Mouse (Mus musculus) kidney, postnatal 14 days (tissue): ENCODE data around the gene Ssr1.

ENCODE experiments used
- DNase-seq: peaks from one replicate; pipeline ENCODE4 v3.0.0; 2022; ENCODE audit warnings: mixed read lengths

Gene Ssr1

DNA sequence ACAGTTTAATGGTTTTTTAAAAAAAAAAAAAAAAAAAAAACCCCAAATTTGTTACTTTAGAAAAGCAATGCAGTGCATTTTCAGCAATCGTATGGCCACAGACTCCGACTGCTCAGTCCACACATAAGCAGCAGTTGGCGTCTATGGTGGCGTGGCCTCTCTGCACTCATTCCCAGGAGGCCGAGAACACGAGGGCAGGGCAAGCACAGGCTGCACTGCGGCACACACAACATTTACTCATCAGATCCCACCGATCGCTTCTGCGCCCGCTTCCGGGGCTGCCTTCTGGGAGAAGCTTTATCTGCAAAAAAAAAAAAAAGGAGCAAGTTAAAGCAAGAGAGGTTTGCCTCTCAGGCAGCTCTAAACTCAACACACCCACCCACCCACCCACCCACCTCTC is 14.5 kb downstream of the Ssr1 start:
- no peak for DNase-seq

DNA sequence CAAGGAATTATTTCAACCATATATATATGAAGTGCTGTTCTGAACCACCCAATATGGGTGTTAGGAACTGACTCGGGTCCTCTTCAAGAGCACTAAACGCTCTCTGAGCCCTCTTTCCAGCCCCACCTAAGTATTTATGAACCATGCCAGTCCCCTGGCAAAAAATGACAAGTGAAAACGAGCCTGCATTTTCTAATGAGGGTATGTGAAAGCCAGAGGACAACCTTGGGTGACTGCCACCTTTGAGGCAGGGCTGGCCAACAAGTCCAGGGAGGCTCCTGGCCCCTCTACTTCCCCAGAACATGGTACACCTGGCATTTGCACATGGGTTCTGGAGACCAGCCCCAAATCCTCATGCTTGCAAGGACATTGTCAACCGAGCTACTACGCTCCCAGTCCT is 19.3 kb downstream of the Ssr1 start:
- DNase-seq = no peak

DNA sequence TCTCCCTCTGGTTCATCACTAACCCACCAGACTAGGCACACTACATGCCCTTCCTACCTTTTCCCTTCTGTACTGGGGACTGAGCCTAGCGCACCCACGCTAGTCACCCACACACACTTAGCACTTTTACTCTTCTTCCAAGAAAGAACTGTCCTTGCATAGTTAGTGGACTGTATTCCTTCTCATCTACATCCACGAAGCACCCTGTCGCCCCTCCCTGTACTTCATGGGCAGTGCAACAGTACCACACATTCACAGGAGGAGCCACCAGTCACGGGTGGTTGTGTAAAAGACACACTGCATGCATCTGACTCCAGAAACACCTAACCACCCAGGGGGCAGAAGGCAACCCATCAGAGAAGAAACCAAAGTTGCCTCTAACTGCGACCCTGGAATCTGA is 20.0 kb downstream of the Ssr1 start:
- DNase-seq = no peak

DNA sequence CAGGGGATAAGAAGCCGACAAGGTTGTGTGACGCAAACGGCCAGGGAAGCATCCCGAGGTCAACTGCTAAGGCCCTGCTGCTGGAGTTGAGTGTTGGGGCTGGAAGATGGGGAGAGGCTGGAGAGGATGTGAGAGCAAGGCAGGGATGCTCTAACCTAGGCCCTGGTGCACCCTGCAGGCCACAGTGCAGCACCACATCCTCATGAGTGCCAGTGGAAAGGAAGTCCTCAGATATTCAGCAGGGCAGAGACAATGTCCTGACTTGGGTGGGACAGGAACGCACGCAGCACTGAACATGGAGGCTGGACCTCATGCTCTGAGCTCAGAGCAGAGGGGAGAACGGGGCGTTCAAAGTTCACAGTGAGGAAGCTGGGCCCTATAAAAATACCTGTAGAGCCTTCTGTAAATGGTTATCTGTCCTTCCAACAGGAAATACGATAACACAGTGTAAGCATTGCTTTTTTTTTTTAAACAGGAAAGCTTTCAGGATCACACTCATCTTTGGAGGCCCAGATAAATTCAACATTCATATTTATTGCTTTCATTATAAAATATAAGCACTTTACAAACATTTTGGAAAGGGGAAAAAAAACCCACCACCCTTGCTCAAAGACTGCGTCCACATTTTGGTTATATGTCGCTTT is 23.0 kb downstream of the Ssr1 start:
- DNase-seq = no peak

DNA sequence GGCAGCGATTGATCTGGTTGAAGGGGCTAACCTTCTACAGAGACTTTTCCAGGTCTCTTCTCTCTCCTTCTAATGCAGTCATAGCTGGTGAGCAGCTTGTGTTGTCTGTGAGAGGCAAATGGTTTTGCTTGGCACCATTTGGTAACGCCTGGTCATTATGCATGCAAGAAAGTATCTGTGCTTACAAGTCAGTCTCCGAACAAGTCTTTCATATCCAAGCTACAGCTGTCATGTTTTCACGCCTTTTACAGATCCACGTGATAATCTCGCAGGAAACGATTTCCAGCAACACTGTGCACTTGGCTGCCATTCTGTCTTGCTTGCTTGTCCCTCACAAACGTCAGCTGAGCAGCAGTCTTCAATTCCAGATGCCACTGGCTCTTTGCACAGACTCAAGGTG is 24.0 kb downstream of the Ssr1 start:
- no peak for DNase-seq

DNA sequence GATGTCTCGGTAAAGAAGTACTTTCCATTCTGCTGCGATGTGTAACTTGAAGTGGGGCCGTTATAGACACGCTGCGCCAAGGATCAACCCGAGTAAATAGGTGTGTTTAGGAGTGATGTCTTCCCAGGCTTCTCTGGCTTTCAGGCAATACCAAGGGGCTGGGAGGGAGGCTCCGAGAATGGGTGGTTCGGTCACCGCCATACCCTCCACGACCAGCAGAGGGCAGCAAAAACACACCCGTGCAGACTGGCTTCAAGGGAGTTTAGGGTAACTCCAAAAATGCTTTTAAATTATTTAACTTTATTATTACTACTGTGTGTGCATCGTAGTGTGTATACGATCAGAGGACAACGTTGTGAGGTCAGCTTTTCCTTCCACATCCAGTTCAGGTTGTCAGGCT is 24.7 kb downstream of the Ssr1 start:
- peak; percentile 88 for DNase-seq

DNA sequence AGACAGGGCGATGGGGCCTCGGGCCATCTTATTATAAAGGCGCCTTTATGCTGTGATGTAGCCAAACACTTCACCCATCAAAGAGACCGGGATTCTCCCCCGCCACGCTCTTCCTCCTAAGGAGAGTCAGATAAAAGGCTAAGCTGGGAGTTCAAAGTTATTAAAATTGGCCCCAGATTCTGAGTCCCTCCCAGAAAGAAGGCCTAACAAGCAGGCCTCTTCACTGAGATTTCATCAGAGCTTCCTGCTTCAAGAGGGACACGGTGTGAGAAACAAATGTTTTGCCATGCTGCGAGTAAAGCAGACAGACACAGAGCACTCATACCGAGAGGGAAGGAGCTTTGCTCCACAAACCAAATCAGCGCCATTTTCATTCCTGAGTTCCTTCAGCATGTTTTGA is 26.5 kb downstream of the Ssr1 start:
- DNase-seq = no peak

DNA sequence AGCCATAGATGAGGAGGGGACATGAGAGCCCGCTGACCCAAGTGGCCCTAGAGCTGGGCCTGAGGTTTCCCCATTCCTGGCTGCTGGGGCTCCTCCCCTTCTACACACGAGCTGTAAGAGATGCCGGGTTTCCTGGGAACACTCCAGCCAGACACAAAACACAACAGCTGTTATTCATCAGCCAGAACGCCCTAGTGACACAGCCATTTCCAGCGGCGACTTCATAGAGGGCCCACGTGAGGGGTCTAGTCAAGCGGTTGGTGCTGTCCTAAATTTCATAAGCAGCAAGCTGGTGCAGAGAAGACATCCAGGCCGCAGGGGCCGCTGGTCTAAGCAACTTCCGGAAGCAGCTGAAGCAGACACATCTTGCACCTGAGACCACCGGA is 27.0 kb downstream of the Ssr1 start:
- peak; percentile 73 for DNase-seq

DNA sequence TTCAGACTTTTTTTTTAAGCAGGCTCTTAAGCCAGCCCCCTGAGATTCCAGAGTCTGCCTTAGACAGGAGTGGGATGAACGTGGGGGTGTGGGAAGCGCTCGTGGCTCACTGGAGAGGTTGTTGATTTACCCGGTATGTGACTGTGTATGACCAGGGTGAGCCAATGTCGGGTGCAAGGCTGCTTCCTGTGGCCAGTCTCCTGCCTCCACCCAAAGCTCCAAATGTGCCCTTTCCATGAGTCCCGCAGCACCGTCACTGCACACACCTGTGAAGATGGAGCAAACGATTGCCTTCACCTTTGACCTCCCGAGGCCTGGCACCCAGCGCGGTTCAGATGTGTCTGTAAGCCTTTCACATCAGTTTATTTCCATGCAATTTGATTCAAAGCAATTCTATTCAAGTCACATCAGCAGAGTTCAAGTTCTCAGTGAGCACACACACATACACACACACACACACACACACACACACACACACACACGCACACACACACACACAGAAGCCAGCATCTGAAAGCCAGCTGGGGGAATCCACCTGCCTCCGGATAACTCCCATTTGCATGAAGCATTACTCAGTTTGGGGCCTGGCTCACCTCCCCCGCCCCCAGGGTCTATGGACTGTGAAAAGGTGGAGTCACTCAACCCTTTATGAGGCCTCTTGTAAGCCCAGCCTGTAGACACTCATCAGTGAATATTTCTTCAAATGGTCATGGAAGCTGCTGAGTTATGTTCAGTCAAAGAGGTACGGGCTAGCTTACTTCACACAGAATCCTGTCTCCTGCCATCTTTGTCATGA is 27.6 kb downstream of the Ssr1 start:
- DNase-seq = peak; percentile 37

DNA sequence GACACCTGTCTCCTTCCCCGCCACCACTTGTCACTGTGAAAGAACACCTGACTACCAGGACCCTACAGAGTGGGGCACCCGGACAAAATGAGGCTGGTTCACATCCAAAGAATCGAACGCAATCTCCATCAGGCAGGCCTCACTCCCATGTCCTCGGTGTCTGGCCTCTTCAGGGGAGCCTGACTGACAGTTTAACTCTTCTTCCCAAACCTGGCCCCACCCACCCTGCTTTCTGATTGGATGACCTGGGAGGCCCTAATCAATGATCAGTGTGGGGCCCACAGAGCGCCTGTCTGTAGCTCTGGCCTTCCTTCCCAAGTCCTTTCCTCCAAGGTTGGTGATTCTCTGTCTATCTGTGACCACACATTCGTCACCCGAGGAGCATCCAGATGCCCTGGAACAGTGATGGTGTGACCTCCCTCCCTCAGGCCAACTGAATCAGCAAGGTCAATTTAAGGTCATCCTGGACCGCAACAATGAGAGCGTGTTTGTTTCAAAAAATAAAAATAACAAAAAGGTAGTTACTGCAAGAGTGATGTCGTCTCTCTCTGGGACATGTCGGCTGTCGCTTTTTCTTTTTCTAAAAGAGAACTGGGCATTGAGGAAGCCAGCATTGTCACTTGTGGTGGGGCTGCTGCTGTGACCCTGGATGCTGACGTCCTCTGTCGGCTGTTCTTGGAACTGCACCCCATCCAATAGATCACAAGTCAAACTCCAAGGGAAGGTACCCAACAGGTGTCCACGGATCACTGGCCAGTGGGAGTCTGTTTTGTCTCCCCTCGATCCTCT is 28.7 kb downstream of the Ssr1 start:
- DNase-seq = no peak

DNA sequence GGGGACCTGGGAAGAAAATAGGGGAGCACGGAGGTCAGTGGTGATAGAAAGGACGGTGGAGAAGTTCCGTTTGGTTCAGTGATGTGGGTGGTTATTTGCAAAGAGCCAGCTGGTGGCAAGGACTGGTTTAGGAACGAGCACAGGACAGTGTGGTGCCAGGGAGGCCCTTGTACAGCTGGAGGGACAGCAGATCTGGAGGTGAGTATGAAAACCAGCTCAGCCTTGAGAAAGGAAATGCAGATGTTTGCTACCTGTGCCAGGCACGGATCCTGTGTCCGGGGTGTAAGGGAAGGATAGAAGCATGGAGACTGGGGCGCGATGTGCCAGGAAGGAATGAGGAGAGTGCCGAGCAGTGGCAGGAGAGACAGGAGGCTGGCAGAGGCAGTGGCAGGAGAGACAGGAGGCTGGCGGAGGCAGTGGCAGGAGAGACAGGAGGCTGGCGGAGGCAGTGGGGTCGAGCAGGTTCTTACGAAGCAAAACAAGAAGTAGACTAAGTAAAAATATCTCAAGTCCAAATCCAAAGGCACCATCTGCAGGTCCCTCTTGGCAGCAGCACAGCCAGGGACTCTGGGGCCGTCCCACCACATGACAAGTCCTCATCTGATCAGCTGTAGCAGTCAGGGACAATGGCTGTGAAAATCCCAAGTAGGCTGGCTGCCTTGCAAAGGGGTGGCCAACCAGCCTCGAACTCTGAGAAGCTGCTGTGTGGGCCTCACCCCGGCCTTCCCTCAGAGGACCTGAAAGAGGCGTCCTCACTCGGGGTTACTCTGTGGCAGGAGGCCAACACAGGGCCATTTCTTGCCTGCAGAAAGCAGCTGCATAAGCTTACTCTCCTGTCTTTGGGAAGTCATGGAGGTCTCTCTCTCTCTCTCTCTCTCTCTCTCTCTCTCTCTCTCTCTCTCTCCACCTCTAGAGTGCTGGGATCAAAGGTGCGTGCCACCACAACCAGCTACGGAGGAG is 29.6 kb downstream of the Ssr1 start:
- DNase-seq = no peak

DNA sequence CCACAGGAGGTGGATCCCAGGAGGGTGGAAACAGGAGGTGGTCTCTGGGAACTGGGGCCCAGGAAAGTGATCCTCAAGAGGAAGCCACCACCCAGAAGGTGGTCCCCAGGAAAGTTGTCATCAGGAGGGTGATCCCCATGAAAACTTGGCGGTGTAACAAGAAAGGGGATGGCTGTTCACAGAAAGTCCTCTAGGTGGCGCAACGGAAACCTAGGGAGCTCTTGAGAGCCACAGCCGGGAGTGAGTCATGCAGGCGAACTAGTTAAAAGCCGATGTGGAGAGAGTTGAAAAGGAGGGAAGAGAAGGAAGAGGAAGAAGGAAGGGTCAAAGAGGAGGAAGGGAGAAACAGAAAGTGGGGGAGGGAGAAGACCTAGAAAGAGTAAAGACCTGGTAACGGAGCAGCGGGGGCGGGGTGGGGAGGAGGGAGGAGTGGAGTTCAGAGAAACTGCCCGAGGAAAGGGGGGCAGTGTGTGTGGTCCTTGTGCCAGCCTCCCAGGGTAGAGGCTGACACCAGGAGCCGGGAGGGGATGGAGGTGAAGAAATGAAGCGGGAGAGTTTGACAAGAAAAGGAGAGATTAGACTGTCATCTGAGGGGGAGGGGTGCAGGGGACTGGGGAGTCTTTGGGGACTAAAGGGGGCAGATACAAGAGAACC is 30.5 kb downstream of the Ssr1 start:
- DNase-seq = peak; percentile 80

DNA sequence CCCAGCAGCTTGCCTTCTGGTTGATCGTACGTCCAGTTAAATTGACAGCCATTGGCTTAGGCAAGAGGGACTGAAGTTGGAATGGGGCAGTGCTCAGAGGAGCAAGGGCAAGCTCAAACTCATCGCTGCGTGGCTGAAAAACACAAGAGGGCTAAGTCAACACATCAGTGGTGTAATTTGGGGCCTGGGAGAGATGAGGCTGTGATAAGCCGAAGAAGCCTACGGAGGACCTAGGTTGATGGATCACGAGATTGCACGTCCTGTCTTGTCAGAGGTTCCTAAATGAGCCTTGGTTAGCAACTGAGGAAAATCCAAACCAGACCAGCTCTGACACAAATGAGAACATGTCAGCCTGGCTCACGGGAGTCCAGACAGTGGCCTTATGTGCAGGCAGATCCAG is 31.5 kb downstream of the Ssr1 start:
- no peak for DNase-seq

DNA sequence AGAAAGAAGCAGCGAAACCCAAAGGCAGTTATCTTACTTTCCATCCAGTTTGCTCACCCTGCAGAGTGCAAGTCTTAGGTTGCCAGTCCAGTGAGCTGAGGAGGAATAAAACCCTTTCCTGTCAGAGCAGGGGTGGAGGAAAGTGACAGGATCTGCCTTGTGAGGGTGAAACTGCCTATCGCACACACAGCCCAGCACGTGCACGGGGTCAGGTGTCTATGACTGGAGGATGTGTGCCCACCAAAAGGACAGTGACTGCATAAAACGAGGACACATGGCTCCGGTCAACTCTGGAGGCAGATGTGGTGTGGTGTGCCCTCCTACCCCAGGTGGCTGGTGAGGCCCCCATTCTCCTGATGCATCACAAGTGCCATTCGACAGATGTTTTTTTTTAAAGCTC is 34.1 kb downstream of the Ssr1 start:
- no peak for DNase-seq

DNA sequence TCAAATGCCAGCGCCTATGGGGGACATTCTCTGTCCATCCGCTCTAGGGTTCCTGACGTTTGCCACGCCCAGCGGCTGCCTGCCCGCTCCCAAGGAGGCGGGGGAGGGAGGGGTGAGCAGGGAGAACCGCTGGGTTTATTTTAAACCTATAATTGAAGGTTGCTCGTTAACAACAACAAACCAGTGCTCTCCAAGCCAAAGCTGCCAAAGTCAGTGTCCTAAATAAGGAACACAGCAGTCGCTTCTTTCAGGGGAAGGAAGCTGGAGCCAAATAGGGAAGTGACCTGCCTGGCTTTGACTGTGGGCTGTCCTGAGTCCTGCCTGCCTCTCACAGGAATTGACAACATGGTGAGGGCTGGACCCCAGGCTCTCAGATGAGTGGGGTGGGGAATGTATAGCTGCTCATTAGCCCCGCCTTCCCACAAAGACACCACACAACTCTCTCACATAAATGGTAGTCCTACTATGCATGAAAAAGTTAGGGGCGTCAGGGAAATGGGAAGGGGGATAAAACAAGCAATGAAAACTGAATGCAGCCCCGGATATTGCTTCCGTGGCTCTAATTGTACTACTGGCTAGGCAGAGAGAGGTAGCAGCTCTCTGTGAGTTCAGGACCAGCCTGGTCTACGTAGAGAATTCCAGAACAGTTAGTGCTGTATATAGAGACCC is 34.6 kb downstream of the Ssr1 start:
- DNase-seq = no peak

DNA sequence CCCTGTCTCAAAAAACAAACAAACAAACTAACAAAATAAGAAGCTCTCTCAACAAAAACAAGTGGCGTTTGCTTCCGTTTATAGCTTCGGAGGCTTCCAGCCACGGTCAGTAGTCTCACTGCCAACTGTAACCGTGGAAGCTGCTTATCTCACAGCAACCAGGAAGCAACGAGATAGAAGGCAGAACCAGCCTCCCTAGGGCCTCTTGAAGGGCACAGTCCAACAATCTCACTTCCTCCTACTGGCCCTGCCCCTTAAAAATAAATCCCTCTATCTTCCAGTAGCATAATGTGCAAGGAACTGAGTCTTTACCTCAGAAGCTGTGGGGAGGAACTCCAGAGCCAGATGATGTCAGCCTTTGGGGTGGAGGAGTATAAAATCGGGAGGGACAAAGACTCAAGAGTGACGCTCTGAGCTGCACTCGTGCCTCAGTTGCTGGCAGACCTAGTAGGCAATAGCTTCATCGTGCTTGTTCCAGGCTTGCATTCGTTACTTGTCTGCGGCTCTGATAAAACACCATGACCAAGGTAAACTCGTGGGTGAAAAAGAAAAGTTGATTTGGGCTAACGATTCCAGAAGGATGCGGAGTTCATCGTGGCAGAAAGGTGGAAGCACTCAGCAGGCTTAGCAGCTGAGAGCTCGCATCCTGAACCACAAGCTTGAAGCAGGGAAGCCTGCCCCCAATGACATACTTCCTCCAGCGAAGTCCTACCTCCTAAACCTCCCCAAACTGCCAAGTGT is 35.3 kb downstream of the Ssr1 start:
- DNase-seq = no peak

DNA sequence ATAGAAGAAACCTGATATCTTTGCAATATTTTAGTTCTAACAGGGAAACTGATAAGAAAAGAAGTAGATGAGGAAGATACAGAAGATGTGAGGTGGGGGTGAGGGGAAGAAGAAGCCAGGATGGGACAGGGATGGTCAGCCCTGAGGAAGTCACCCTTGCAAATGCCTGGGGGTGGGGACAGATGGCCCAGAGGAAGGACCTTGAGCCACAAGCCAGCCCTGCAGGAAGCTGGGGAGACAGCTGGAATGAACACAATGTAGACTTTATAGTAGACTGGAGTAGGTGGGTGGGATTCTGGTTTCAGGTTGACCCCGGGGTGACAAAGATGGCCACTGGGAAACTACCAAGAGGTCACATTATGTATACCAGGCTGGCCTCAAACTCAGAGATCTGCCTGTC is 39.7 kb downstream of the Ssr1 start:
- DNase-seq = no peak

DNA sequence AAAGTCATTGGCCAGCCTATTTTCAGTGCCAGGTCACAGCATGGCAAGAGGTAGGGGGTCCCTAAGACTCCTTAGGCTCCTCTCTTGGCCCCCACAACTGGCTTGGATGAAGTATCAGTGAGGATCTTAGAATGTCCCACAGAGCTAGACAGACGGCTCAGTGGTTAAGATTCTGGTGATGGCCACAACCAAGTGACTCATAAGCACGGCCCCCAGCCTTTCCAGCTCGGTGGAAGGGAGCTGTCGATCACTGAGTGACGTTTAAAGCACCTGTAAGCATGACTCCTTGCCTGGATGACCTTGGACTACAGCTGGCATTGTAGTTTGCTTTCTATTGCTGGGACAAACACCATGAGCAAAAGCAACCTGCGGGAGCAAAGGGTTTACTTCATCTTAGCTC is 41.0 kb downstream of the Ssr1 start:
- DNase-seq = no peak

DNA sequence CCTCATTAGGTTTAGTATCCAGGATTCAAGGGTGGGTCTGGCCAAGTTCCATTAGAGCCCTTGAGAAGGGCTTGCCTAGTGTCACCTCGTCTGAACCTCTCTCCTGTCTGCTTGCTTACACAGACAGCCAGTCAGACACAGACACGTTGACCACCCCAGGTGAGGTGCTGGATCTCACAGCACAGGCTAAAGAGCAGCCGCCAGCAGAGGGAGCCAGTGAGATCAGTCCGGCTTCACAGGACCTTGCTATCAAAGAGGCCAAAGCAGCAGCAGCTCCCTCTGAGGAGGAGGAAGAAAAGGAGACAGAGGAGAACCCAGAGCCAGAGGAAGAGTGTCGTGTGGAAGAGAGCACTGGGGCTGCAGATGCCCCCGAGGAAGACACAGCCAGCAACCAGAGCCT is 47.3 kb downstream of the Ssr1 start:
- peak; percentile 89 for DNase-seq

DNA sequence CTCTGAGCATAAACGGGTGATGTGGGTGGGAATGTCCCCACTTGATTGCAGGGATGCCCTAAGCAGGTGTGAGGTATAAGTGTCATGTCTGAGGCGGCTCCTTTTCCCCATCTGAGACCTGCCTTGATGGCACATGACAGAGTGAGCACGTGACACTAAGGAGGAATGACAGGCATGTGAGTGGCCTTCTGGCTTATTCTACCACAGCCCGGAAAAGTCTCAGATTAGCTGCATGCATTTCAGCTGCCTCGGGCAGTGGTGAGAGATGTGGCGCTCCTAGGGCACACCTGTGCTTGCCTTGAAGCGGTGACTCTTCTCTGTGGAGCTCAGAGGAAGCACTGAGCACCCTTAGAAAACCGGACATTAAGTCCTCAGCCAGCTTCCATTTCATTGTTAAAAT is 48.6 kb downstream of the Ssr1 start:
- DNase-seq = no peak

DNA sequence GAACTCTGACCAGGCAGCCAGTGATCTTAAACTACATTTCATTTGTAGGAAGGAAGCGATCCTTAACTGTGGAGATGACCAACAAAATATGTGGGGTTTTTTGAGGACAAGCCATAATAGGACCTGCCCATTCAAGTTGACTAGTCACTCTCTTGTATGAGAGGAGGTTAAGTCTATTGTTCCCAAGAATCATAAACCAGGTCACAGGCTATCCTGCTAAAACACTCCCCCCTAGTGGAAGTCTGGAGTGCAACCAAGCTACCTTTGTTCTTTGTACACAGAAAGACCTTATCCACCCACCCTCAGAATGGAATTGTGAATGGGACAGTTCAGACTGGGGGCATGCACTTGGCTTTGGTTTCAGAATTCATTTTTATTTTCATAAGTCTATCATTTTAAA is 49.7 kb downstream of the Ssr1 start:
- DNase-seq = peak; percentile 72
